Mouse (Mus musculus): ENCODE measurements around the gene Trim31. TPM values are rescaled to one million over a fixed set of nuclear protein-coding genes. Genes with fewer than 3 reads are reported as not detected.

Trim31 gene
- polyA plus RNA-seq, 1 experiment: not detected

- Histone ChIP-seq H3K27me3 (ENCODE audit: control insufficient read depth, insufficient read depth, insufficient read length) (peaks cover 14% of the 10 kb centered on the region), H3K79me2 (ENCODE audit: control insufficient read depth, insufficient read depth) (no peaks in the 10 kb centered on the region), H3ac (ENCODE audit: control insufficient read depth, insufficient read length, low read depth) (no peak within 1 kb of the TSS), H3K4me3 (ENCODE audit: insufficient read depth, poor library complexity, severe bottlenecking) (no peak within 1 kb of the TSS), H3K36me3 (ENCODE audit: control insufficient read depth, insufficient read depth) (no peaks in the 10 kb centered on the region), H3K79me3 (ENCODE audit: low read depth) (no peaks in the 10 kb centered on the region)
- no peak for TF ChIP-seq MYOD1 (IDR thresholded peaks at IDR 0.05; ENCODE audit: control insufficient read depth, insufficient read length, low read depth)
Measured at GRCm38 (mm10) chr17:36869284-36869954, 28.5 kb upstream of the Trim31 start, which contains the start of gene Trim10. TSS of gene Trim10 (plus strand) at chr17:36869574.

DNA sequence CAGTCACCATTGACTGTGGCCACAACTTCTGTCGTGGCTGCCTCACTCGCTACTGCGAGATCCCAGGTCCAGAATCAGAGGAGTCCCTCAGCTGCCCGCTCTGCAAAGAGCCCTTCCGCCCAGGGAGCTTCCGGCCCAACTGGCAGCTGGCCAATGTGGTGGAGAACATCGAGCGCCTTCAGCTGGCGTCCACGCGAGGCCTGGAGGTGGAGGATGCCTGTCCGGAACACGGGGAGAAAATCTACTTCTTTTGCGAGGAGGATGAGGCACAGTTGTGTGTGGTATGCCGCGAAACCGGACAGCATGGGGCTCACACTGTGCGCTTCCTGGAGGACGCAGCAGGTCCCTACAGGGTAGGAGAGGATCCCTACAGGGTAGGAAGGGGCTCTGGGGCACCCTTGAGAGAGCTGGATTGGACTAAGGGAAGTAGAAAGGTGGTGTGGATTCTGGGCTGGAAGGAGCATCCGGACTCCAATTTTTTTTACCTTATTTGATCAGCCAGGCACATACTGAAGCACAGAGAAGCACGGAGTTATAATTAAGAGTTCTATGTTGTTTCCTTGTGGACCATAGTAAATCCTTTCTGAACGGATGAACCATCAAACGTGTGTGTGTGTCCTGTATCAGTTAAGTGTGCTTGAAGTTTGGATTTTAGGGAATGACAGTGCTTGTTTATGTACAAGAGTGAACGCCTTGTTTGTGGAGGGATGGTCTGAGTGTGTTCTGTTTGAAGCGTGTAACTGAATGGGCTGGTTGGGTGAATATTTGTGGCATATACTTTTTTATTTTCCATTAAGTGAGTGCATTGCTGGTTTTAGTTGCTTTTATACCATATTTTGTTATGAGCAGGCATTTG, 27.7 kb upstream of the Trim31 start:
- Histone ChIP-seq H3K4me3 (ENCODE audit: insufficient read depth, poor library complexity, severe bottlenecking) (no peak overlapping the region), H3ac (ENCODE audit: control insufficient read depth, insufficient read length, low read depth) (no peak overlapping the region), H3K36me3 (ENCODE audit: control insufficient read depth, insufficient read depth) (no peaks in the 10 kb centered on the region), H3K79me2 (ENCODE audit: control insufficient read depth, insufficient read depth) (no peaks in the 10 kb centered on the region), H3K79me3 (ENCODE audit: low read depth) (no peaks in the 10 kb centered on the region), H3K27me3 (ENCODE audit: control insufficient read depth, insufficient read depth, insufficient read length) (peaks cover 14% of the 10 kb centered on the region)
- TF ChIP-seq FOSL1 (IDR thresholded peaks at IDR 0.05; ENCODE audit: insufficient read depth, low read length, poor library complexity, severe bottlenecking): no peak
- no peak for TF ChIP-seq MYOG (IDR thresholded peaks at IDR 0.05; ENCODE audit: control insufficient read depth, extremely low read depth, insufficient read length)
- no peak for TF ChIP-seq CTCF (IDR thresholded peaks at IDR 0.05; ENCODE audit: control insufficient read depth, insufficient read depth, insufficient read length)
- TF ChIP-seq USF1 (IDR thresholded peaks at IDR 0.05; ENCODE audit: low read depth): no peak
- TF ChIP-seq MYOD1 (IDR thresholded peaks at IDR 0.05; ENCODE audit: control insufficient read depth, insufficient read length, low read depth): no peak
- TF ChIP-seq CEBPB (IDR thresholded peaks at IDR 0.05; ENCODE audit: low read depth): no peak
- TF ChIP-seq MAX (IDR thresholded peaks at IDR 0.05): no peak

DNA sequence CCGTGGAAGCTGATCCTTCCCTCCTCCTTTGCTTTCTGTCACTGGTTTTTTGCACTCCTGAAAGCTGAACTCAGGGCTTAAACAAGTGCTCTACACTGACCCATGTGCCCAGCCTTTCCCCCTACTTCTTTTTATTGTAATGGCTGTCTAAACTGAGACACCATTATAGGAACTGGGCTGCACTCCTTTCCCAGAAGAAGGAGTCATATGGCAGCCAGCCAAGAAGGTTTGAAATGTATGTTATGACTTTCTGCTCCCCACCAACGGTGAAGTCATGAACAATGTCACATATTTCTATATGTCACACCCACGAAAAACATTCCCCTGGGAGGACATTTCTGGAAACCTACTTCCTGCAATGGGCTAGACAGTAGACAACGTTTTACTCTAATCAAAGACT, 23.3 kb upstream of the Trim31 start:
- H3K27me3 ChIP-seq (ENCODE audit: control insufficient read depth, insufficient read depth, insufficient read length): peaks cover 6% of the 10 kb centered on the region
- no peak for TF ChIP-seq MYOD1 (IDR thresholded peaks at IDR 0.05; ENCODE audit: control insufficient read depth, insufficient read length, low read depth)
- TF ChIP-seq MAX (IDR thresholded peaks at IDR 0.05): no peak
- TF ChIP-seq CTCF (IDR thresholded peaks at IDR 0.05; ENCODE audit: control insufficient read depth, insufficient read depth, insufficient read length): no peak
- no peak for TF ChIP-seq USF1 (IDR thresholded peaks at IDR 0.05; ENCODE audit: low read depth)
- no peak for TF ChIP-seq FOSL1 (IDR thresholded peaks at IDR 0.05; ENCODE audit: insufficient read depth, low read length, poor library complexity, severe bottlenecking)
- TF ChIP-seq CEBPB (IDR thresholded peaks at IDR 0.05; ENCODE audit: low read depth): no peak
- no peak for TF ChIP-seq MYOG (IDR thresholded peaks at IDR 0.05; ENCODE audit: control insufficient read depth, extremely low read depth, insufficient read length)
- no peaks in the 10 kb centered on the region for H3K79me2 ChIP-seq (ENCODE audit: control insufficient read depth, insufficient read depth)
- H3K4me3 ChIP-seq (ENCODE audit: insufficient read depth, poor library complexity, severe bottlenecking): no peak overlapping the region
- H3K36me3 ChIP-seq (ENCODE audit: control insufficient read depth, insufficient read depth): no peaks in the 10 kb centered on the region
- no peak overlapping the region for H3ac ChIP-seq (ENCODE audit: control insufficient read depth, insufficient read length, low read depth)
- H3K79me3 ChIP-seq (ENCODE audit: low read depth): no peaks in the 10 kb centered on the region

DNA sequence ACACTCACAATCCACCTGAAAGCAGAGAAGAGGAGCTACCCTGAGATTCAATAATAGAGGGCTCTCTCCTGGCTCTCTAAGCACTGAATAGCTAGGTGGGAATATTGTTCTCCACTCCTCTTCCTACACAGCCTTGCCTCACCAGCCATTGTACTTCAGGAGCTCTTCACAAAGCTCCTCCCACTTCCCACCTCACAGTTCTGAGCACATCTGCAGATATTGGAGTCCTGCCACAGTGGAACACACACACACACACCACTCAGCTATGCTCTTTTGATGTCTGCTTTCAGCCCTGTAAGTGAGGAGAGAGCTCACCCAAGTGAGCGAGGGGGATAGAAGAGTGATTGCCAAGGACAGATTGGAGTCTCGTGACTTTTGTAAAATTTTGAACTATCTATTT, 14.6 kb upstream of the Trim31 start:
- no peaks in the 10 kb centered on the region for H3K36me3 ChIP-seq (ENCODE audit: control insufficient read depth, insufficient read depth)
- TF ChIP-seq CTCF (IDR thresholded peaks at IDR 0.05; ENCODE audit: control insufficient read depth, insufficient read depth, insufficient read length) (no peak), CEBPB (IDR thresholded peaks at IDR 0.05; ENCODE audit: low read depth) (no peak), USF1 (IDR thresholded peaks at IDR 0.05; ENCODE audit: low read depth) (no peak), MYOG (IDR thresholded peaks at IDR 0.05; ENCODE audit: control insufficient read depth, extremely low read depth, insufficient read length) (no peak), MAX (IDR thresholded peaks at IDR 0.05) (no peak), MYOD1 (IDR thresholded peaks at IDR 0.05; ENCODE audit: control insufficient read depth, insufficient read length, low read depth) (no peak), FOSL1 (IDR thresholded peaks at IDR 0.05; ENCODE audit: insufficient read depth, low read length, poor library complexity, severe bottlenecking) (no peak)
- no peak overlapping the region for H3K4me3 ChIP-seq (ENCODE audit: insufficient read depth, poor library complexity, severe bottlenecking)
- H3K27me3 ChIP-seq (ENCODE audit: control insufficient read depth, insufficient read depth, insufficient read length): peaks cover 5% of the 10 kb centered on the region
- H3ac ChIP-seq (ENCODE audit: control insufficient read depth, insufficient read length, low read depth): no peak overlapping the region
- no peaks in the 10 kb centered on the region for H3K79me3 ChIP-seq (ENCODE audit: low read depth)
- no peaks in the 10 kb centered on the region for H3K79me2 ChIP-seq (ENCODE audit: control insufficient read depth, insufficient read depth)

DNA sequence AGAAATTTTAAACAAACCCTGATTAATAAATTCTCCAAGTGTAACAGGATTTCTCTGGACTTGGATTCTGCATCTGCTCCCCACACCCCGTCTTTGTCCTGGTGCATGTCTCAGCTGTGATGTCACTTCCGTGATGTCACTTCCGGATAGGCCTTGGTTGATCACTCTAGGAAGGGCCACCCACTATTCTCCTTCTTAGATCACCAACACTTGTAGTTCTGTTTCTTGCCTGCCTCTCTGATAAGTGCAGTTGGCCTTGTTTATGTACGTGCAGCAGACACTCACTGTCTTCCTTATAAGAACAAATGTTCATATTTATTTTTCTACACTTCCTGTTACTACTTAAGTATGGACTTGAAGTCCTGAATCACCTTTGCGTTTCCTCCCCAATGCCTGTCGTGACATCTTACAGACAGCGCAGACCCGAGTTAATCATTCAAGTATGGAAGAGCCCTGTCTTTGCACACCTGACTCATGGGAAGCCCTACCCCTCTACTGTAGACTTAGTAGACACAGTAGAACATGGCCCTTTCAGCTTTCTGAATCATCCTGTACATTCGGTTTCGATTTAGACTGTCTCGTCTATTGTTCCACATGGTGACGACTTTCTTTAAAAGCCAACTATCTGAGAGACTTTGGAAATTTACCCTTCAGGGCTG, 12.7 kb upstream of the Trim31 start:
- H3K27me3 ChIP-seq (ENCODE audit: control insufficient read depth, insufficient read depth, insufficient read length): peaks cover 5% of the 10 kb centered on the region
- no peaks in the 10 kb centered on the region for H3K79me2 ChIP-seq (ENCODE audit: control insufficient read depth, insufficient read depth)
- TF ChIP-seq MAX (IDR thresholded peaks at IDR 0.05) (no peak), CEBPB (IDR thresholded peaks at IDR 0.05; ENCODE audit: low read depth) (no peak), CTCF (IDR thresholded peaks at IDR 0.05; ENCODE audit: control insufficient read depth, insufficient read depth, insufficient read length) (no peak), FOSL1 (IDR thresholded peaks at IDR 0.05; ENCODE audit: insufficient read depth, low read length, poor library complexity, severe bottlenecking) (no peak), USF1 (IDR thresholded peaks at IDR 0.05; ENCODE audit: low read depth) (no peak), MYOD1 (IDR thresholded peaks at IDR 0.05; ENCODE audit: control insufficient read depth, insufficient read length, low read depth) (no peak), MYOG (IDR thresholded peaks at IDR 0.05; ENCODE audit: control insufficient read depth, extremely low read depth, insufficient read length) (no peak)
- H3K79me3 ChIP-seq (ENCODE audit: low read depth): no peaks in the 10 kb centered on the region
- no peaks in the 10 kb centered on the region for H3K36me3 ChIP-seq (ENCODE audit: control insufficient read depth, insufficient read depth)
- H3ac ChIP-seq (ENCODE audit: control insufficient read depth, insufficient read length, low read depth): no peak overlapping the region
- no peak overlapping the region for H3K4me3 ChIP-seq (ENCODE audit: insufficient read depth, poor library complexity, severe bottlenecking)

All from C2C12 (cell line).